Mouse (Mus musculus): ENCODE results near the gene Dlk2.

Dlk2 gene

GRCm38 (mm10) chr17:46322046-46322823, 25.0 kb downstream of the Dlk2 start:
- DNase-seq (ENCODE audit: inconsistent ontology term) = no peak

DNA sequence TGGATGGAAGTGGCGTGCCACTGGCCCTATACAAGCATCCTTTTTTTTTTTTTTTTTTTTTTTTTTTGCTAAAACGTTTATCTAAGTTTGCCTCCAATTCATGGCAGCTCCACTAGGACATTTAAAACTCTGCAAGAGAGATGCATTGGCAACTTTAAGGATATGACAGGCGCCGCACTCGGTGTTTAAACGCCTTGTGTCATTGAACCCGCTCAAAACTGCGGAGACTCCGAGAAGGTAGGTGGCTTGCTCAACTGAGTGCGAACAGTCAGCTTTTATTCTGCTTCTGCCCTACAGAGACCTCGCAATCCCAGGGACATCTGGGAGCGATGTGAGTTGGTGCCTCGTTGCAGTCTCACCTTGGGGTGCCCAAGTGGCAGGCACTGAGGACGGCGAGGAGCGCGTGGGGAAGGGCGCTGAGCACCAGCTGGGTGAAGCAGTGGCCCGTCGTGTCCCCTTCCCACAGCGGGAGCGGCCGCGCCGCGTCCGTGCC, 30.2 kb downstream of the Dlk2 start:
- no peak for DNase-seq (ENCODE audit: inconsistent ontology term)

GRCm38 (mm10) chr17:46327906-46328534, 30.8 kb downstream of the Dlk2 start, which contains the start of gene Abcc10:
Gene Abcc10, minus strand, starts transcription at chr17:46328352.
- peak; percentile 97 for DNase-seq (ENCODE audit: inconsistent ontology term)

DNA sequence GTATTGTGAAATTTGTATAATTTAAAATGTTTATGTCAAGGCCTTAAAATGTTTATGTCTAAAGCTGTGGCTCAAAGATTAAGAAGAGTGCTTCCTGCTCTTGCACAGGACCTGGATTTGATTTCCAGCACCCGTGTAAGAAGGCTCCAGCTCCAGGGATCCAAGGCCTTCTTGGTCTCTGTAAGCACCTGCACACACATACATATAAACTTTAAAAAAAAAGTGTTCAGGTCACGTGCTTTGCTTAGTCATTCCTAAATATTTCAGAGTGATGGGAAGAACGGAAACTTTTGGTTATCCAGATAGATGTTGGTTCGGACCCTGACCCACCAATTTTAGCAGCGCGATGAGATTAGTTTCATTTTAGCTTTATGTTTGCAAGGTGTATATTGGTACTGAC, 31.5 kb downstream of the Dlk2 start:
- no peak for DNase-seq (ENCODE audit: inconsistent ontology term)

DNA sequence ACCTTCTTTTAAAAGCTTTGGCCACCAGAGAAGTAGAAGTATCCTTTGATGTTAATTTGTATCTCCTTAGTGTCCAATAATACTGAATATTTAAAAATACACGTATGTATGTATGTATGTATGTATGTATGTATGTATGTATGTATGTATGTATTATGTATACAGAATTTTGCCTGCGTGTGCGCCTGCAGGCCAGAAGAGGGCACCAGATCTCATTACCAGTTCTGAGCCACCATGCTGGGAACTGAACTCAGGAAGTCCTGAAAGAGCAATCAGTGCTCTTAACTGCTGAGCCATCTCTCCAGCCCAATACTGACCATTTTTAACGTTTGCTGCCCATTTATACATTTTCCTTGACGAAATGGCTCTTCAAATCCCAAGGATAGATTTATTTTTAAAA, 39.3 kb downstream of the Dlk2 start:
- DNase-seq (ENCODE audit: inconsistent ontology term) = no peak

DNA sequence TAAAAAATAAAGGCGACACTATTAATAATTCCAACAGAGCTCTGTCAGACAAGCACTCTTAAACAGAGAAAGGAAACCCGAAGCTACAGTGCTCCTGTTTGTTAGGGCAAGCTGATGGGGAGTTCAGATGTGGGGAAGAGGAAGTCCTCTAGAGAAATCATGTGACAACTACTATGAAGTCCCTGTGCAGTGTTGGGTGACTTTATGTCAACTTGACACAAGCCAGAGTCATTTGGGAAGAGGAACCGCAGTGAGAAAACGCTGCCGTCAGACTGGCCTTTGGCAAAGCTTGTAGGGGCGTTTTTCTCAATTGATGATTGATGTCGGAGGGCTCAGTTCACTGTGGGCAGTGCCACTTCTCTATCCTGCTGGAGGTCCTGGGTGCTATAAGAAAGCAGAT, 44.0 kb downstream of the Dlk2 start:
- no peak for DNase-seq (ENCODE audit: inconsistent ontology term)

- DNase-seq (ENCODE audit: inconsistent ontology term) = no peak
Observed at GRCm38 (mm10) chr17:46351026-46351700, 53.9 kb downstream of the Dlk2 start.

Data from Muller cell, postnatal 12 days (primary cell).